Mouse (Mus musculus) heart, postnatal 10 days (tissue): Measurements from ENCODE around the gene Pear1. TPM values are rescaled to one million over a fixed set of nuclear protein-coding genes. Genes with fewer than 3 reads are reported as not detected.

Source experiments
- DNase-seq, 2 experiments: peaks; one replicate each; pipeline ENCODE4 v3.0.0; 2021
- intact Hi-C: fragments of 180-260 bp; cut with DNase I; formaldehyde crosslinking; loops from one replicate; pipeline ENCODE4 v1.15.1; 2025
- total RNA-seq, 2 experiments: library from RNA; stranded (reverse); gene quantifications; 2 replicates each; pipeline ENCODE4 v1.2.3; 2021

Pear1 gene
- total RNA-seq, 2 experiments from 2014 or later: 29.5 to 30.7 TPM

DNA sequence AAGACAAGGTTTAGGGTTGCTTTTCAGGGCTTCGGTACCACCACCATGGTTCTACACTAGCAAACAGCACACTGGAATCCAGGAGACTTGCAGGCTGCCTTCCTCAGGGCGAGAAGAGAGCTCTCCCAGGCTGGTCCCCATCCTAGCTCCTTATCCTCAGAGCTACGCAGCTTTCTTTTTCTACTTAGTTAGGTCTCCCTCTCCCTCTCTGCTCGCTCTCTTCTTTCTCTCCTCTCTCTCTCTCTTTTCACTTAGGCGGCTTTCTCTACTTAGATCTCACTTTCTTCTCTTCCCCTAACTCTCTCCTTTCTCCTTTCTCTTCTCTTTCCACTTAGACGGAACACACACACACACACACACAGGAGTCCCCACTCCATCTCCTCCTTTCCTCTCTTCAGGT, 55.7 kb downstream of the Pear1 start:
- intact Hi-C loops: loop anchor here (2.0 kb wide), 1 partner anchor 260 kb away; no protein-coding TSS in a partner anchor
- no peak for DNase-seq

DNA sequence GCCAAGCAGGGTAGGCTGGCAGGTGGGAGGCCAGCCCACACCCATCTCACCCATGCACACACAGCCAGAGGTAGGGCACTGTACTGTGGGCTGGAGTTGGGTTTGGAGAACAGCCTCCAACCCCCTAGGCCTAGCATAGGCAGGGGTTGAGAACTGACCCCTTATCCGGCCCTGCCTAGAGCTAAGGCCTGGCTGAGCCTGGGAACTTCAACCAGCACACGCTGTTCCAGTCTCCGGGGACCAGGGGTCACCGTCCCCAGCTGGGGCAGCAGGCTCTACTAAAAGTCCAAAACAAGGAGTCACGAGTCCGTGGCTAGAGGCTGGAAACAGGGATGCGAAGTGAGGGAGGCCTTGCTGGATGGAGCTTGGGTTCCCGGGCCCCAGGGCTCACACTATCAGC, 56.3 kb downstream of the Pear1 start:
- intact Hi-C loops: loop anchor here (2.0 kb wide), 1 partner anchor 259 kb away; no protein-coding TSS in a partner anchor
- DNase-seq: peak; percentile 55 to 66

DNA sequence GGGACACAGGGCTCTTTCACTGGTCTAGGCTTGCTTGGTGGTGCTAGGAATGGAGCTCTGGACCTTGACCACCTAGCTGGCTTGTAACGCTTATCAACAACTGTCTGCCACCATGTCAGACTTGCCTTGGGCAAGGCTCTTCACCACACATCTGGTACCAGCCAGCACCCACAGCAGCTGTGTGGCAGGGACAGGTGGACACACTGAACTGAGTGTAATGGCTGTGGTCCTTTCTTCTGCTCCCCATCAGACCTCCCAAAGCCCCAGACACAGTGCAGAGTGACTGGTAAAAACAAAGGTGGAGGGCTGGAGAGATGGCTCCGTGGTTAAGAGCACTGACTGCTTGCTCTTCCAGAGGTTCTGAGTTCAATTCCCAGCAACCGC, 57.8 kb downstream of the Pear1 start:
- intact Hi-C loops: no loop called here
- no peak for DNase-seq

DNA sequence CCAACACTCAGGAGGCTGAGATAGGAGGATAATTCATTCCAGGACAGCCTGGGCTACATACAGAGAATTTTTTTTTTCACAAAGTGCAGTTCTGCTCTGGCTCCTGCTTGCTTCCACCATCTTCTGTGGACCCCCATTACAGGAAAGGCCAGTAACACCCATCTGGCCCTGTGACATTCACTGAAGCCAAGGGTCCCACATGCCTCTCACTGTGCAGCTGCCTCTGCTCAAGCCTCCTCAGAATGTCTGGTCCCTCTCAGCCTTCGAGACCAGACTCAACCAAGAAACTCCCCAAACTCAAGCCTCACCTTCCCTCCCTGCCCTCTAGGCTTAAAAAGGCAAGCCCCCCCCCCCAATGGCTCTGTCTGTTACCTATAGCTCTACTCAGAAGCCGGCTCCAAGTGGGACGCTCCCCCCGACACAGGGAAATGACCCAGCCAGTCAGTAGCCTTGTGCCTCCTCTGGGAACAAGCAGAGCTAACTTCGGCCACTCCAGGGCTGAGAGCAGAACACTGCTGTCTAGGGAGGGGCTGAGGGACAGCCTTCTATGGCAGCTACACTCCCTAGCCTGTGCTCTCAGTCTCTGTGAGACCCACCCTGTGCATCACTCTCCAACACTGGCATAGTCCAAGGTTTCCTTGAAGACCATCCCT, 58.3 kb downstream of the Pear1 start:
- DNase-seq: peak; percentile 40 to 45
- intact Hi-C loops: no loop called here

DNA sequence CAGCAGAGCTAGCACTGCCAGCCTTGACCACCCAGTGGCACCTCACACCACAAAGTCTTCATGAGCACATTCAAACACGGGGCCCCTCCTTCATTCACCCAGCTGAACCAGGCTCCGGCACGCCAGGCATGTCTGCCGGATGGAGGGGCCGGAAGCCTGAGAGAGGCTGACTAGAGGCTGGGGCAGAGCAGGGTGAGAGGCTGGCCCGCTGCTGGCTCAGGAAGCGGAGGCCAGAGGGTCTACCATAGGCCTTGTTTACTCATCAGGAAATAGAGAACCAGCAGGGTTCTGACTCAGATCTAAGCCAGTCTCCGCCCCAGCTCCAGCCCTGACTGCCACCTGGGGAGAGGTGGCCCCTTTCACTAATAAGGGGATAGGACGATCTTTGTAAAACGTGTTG, 59.0 kb downstream of the Pear1 start:
- intact Hi-C loops: no loop called here

DNA sequence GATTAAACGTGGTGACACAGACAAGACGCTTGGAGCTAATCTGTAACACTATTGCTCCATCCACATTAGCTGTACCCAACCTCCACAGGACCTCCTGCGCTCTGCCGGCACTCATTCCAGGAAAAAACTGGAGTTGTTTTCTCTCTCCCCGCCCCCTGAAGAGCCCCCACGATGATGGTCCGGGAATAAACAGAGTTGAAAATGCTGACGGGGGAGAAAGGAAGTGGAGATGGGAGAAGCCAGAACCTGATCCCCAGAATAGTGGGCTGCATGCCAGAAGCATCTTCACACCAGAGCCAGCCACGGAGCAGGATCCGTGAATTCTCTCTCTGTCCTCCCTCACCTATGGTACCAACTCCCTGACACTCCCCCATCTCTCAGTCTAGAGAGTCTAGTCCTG, 59.6 kb downstream of the Pear1 start:
- intact Hi-C loops: no loop called here
- DNase-seq: peak; percentile 36 to 62

More for the DNA sequence above, 59.0 kb downstream of the Pear1 start:
- DNase-seq: peak; percentile 57 to 62

DNA sequence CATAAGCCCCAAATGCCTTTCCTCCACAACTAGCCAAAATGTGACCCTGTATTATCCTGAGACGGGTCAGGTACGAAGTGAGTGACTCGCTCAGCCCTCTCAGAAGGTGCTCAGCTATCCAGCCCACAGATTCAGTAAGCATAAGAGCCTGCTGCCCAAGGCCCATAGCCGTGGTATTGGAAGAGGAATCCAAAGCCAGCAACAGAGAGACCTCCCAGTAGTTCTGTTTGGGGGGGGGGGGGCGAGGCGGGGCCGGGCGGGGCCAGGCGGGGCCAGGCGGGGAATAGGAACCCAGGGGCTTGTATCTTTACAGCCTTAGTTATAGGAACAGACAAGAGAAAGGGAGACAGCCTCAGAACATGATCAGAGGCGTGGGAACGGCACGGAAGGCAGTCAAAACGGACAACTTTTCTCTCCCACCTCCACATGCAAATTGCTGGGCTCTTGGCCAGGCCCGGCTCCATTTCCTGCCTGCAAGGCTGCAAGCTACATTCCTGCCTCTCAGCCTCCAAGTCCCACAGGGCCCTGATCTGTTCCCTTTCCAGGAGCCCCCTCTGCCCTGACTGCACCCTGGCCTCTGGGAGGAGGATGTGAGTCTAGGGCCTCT, 60.3 kb downstream of the Pear1 start:
- intact Hi-C loops: no loop called here
- peak; percentile 90 for DNase-seq

DNA sequence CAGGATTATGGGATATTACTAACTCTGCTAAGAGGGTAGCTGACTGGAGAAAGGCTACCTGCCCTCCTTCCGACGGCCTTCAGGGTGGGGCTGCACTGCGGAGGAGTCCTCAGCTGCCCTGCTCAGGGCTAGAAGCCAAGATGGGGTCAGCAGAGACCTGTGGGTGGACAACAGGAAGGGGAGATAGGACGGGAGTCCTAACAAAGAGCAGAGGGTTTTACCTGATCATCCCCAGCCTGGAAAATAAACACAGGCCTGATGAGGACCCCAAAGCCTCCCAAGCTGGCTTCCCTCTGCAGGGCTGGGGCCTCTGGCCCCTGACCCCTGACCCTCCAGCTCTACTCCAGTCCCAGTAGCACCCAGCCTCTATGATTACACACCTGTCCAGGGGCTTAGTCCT, 60.9 kb downstream of the Pear1 start:
- intact Hi-C loops: no loop called here
- no peak for DNase-seq

DNA sequence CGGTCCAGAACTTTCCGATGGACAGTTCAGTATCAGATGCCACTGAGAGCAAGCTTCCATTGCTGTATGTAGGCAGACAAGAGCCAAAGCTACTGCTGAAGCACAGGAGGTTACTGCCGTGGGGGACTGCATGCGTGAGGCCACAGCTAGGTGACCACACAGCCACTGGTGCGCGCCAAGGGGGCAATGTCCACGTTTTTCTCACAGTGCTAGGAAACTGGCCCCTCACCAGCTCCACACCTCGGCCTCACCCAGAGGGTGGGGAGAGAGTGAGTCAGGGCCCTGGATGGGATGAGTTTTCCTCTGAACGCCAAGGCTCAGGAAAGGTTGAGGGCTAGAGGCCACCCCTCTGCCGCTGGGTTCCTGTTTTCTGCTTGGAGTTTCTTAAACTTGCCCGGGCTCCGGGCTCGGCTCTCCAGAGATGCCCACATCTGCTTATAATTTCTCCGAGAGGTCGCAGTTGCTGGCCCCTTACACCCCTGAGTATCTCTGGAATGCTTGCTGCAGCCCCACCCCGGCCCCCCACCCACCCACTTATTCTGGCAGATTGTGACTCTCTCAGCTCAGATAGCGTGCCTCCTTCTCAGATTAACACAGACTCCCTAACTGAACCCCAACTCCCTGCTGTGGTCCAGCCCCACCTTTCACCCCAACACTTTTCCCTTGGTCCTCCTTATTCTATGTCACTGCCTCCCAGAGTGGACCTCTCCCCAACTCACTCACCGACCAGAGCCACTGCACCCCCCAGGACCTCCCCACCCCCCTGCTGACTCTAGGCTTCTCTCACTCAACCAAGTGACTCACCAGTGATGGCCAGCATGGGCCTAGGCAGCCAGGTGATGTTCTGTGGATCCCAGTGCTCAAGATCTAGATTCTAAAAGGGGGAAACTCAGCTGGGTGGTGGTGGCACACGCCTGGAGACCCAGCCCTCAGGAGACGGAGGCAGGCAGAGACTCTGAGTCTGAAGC, 62.4 kb downstream of the Pear1 start:
- intact Hi-C loops: no loop called here
- no peak for DNase-seq

DNA sequence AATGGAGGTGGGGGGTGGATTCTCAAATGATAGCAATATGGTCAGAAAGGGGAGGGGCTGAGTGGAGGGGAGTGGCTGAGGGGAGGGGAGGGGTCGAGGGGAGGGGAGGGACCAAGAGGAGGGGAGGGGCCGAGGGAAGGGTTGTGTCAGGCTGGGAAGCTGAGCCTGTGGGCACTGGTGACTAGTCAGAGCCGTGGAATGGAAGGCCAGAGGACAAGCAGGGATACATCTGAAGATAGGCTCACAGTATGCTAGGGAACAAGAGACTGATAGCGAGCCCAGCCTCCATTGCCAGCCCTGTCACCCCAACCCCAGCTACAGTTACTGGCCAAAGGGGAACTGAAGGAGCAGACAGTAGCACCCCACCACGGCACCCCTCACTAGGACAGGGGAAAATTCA, 65.5 kb downstream of the Pear1 start:
- DNase-seq: no peak
- intact Hi-C loops: no loop called here

DNA sequence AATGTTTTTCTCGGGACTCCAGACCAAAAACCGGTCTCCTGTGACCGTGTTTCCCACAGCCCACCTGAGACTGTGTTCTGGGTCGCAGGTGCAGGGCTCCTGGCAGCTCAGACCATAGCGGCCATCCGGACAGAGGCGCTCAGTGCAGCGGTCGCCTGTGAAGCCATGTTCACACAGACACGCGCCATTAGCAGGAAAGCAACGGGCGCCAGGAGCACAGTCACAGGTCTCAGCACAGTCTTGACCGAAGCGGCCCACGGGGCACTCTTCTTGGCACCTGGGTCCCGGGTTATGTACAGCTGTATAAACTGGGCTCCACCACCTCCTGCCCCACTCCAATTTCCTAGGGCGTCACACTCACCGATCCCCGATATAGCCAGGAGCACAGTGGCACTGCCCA, 67.6 kb downstream of the Pear1 start:
- no peak for DNase-seq
- intact Hi-C loops: loop anchor here (1.0 kb wide), 2 partner anchors 13 to 61 kb away; no protein-coding TSS in a partner anchor

DNA sequence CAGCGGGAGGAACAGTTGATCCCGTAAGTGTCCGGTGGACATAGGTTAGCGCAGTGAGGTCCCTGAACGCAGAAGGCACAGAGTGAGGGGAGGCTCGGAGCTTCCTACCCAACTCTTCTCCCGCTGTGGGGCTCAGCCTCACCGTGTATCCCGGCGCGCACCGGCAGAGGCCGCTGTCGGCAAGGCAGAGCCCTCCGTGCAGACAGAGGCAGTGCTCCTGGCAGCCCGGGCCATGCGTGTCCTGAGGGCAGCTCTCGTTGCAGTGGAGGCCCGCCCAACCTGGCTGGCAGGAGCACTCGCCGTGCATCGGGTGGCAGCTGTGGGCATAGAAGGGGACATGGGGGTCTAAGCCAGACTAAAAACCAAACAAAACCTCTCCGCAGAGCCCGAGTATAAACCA, 68.1 kb downstream of the Pear1 start:
- intact Hi-C loops: loop anchor here (1.0 kb wide), 2 partner anchors 13 to 61 kb away; no protein-coding TSS in a partner anchor
- peak; percentile 89 to 93 for DNase-seq

DNA sequence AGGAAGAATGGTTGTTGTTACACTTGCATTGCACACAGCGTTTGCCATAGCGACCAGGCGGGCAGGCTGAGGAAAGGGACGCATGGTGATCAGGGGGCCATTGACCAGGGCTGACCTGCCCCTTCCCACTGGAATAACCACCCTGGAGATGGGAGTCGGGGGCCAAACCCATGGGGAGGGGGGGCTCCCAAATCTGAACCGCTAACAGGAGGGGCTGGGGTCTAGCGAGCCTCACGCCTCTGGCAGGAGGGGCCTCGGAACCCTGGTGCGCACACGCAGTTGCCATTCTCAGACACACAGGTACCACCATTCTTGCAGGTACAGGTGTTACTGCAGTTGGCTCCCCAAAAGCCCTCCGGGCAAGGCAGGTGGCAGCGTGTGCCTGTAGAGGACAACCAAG, 70.3 kb downstream of the Pear1 start:
- DNase-seq: no peak
- intact Hi-C loops: no loop called here

DNA sequence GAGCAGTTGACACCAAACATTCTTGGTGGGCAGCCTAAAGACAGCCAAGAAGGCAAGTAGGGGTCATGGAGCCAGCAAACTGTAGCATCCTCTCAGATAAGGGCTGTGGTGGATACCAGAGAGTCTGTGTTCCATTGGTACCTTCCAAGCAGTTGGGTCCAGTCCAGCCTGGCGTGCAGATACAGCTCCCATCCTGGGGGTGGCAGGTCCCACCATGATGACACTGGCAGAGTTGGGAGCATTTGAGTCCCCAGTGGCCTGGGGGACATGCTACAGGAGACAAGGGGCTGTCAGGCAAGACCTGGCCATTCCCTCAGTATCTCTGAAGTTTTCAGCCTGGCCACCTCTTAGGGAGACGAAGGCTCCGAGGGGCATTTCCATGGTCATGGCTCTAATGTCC, 71.5 kb downstream of the Pear1 start:
- DNase-seq: no peak
- intact Hi-C loops: no loop called here

DNA sequence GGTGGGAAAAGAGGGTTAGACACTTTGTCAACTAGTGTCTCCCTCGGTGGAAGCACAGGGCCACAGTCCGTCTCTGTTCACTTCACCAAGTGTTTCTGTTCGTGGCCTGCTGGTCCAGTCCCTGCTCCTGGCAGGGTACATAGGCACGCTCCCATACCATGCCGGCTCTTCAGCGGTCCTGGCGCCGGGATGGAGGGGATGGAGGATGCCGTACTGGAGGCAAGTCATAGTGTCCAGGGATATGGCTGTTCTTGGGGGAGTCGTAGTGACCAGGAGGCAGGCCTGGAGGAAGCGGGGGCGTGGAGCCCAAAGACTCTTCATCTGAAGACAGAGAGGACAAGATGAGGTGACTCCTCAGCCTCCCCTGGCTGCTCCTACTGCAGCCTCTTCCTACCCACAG, 74.1 kb downstream of the Pear1 start:
- DNase-seq: no peak
- intact Hi-C loops: no loop called here

DNA sequence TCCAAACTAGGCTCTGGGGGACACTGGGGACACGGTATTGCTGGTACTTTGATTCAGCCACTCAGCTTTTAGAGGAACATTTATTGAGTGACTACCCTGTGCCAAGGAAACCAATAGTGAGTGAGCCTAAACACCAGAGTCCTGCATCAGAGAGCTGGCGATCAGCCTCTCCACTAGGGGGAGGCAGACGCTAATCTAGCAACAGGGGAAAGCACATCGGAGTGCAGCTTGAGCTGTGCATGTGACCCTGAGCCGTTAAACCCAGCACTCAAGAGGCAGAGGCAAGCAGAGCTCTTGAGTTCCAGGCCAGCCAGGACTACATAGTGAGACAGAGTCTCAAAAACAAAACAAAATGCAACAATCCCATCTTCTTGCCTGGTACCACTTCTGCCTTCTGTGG, 75.1 kb downstream of the Pear1 start:
- peak; percentile 69 for DNase-seq
- intact Hi-C loops: no loop called here

DNA sequence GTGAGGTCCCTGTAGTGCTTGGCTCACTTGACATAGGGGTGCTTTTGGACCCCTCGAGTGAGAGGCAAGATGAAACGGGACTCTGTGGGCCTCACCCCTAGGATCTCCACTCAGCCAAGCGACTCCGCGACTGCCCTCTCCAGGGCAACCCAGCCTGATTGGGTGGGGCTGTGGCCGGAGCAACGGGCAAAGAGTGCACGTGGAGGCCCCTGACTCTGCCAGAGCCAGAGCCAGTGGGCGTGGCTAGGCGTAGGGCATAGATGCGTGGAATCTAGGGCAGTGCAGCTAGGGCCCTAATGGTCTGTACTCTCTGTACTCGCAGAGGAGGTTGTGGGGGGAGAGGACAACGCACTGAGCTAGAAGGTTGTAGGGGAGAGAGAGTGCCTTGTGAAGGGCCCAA, 75.7 kb downstream of the Pear1 start, which contains the start of gene Lrrc71:
Lrrc71 (minus strand) TSS at position 195 of the 400 bp plus-strand sequence.
- no peak for DNase-seq
- intact Hi-C loops: no loop called here

DNA sequence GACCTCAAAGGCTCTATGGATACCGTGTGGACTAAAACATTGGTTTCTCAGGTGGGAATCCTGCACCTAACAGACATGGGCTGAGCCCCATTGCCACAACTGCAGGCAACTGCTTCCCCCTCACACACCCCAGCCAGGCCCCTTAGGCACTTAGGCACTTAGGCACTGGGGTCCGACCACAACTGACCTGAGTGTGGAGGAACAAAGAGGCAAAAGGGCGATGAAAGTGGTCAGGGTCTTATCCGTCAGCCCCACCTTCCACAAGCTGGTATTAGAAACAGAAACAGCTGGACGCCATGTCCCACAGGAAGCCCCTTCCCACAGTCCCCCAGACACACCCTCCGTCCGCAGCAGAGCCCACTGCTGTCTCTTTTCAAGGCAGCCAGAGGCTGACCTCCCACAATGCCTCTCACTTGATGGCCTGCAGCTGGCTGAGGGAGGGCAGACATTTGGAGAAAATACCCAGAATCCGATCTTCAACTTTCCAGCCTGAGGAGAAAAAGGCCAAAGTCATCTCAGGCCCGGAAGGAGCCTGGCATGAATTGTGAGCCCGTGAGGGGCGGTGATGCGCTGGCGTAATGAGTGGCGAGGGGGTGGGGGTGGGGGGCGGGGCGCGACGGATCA, 79.0 kb downstream of the Pear1 start:
- peak in 1 of 2 experiments; percentile 57 for DNase-seq
- intact Hi-C loops: no loop called here

DNA sequence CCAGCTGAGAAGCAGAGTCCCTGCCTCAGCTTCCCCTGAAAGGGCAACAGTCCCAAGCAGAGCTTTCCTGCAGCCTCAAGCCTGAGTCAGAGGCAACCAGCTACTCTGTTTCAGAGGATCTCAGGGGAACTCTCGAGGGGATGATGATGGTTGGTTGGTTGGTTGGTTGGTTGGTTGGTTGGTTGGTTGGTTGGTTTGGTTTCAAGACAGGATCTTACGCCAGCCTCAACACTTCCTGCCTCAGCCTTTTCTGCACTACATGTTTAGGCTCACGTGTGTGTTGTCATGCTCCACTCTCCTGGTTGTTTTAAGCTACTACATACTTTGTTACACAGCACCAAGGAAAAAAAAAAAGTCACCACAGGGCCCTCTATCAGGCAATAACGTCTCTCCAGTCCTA, 80.2 kb downstream of the Pear1 start:
- DNase-seq: no peak
- intact Hi-C loops: no loop called here

DNA sequence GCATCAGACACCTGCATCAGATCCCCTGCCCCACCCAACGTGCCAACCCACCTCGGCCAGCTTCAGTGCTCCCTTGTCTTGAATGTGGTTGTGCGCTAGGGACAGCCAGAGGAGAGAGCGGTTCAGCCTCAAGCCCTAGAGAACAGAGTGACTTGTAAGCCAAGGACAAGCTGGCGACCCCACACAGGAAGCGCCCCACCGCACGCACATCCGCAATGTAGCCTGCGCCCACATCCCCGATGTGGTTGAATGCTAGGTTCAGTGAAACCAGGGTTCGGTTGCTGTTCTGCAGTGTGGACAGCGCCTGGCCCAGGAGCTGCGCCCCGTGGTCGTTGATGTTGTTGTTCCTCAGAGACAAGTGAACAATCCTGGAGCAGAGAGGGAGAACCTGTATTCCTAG, 81.4 kb downstream of the Pear1 start:
- intact Hi-C loops: no loop called here
- DNase-seq: no peak

DNA sequence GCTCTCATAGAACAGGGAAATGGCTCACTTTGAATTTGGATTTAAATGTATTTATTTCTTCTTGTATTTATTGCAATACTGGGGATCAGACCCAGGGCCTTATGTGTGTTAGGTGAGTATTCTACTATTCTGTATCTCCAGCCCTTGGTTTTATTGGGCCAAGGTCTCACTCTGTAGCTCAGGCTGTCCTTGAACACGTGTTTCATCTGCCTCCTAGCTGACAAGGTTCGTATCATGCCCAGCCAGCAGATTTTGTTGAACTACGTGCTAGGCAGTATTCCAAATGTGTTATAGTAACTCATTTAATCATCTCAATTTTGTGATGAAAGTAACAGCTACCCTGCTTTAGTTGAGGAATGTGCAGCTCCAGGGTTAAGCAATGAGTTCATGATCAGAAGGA, 82.1 kb downstream of the Pear1 start:
- DNase-seq: no peak
- intact Hi-C loops: no loop called here
